Mouse (Mus musculus) liver, postnatal 0 days (tissue): Measurements from ENCODE around the gene Hspb2. TPM values are rescaled to one million over a fixed set of nuclear protein-coding genes. Genes with fewer than 3 reads are reported as not detected.

Source experiments
- ATAC-seq: fragments of 200-750 bp; cut with Nextera tagmentation; 2 replicates; pipeline ENCODE4 v1.8.0; 2017; ENCODE audit warnings: mild to moderate bottlenecking, moderate library complexity
- DNase-seq: peaks from one replicate; pipeline ENCODE4 v3.0.0-alpha.2; 2016
- H3K27ac ChIP-seq: fragments of 300-500 bp; sonication (generic); 2 replicates; pipeline ENCODE4 v1.5.1; 2014; ENCODE audit warnings: antibody characterized with exemption, moderate library complexity, mild to moderate bottlenecking, low read depth
- H3K27me3 ChIP-seq: fragments of 300-500 bp; sonication (generic); 2 replicates; pipeline ENCODE4 v1.6.1; 2014; ENCODE audit warnings: low read length, control low read depth, mixed read lengths; ENCODE audit not compliant: insufficient read depth
- H3K36me3 ChIP-seq: fragments of 300-500 bp; sonication (generic); replicated peaks from 2 replicates; pipeline ENCODE4 v1.6.1; 2014; ENCODE audit warnings: mild to moderate bottlenecking, control low read depth, low read length, moderate library complexity, mixed read lengths; ENCODE audit not compliant: insufficient read depth
- H3K4me1 ChIP-seq: fragments of 300-500 bp; sonication (generic); 2 replicates; pipeline ENCODE4 v1.6.1; 2014; ENCODE audit warnings: antibody characterized with exemption, mild to moderate bottlenecking, control low read depth; ENCODE audit not compliant: insufficient read depth
- H3K4me2 ChIP-seq: fragments of 300-500 bp; sonication (generic); 2 replicates; pipeline ENCODE4 v1.6.1; 2014; ENCODE audit warnings: low read depth, mild to moderate bottlenecking, low read length, moderate library complexity, mixed read lengths
- H3K4me3 ChIP-seq: fragments of 300-500 bp; sonication (generic); 2 replicates; pipeline ENCODE4 v1.5.1; 2014; ENCODE audit warnings: low read depth, low read length
- H3K9ac ChIP-seq: fragments of 300-500 bp; sonication (generic); replicated peaks from 2 replicates; pipeline ENCODE4 v1.6.1; 2014; ENCODE audit warnings: mild to moderate bottlenecking, moderate library complexity
- H3K9me3 ChIP-seq: fragments of 300-500 bp; sonication (generic); 2 replicates; pipeline ENCODE4 v1.6.1; 2016; ENCODE audit warnings: mild to moderate bottlenecking, control low read depth, low read length, mixed read lengths
- CTCF ChIP-seq: sonication (generic); IDR thresholded peaks from 2 replicates; pipeline ENCODE4 v1.5.1; 2016; ENCODE audit warnings: antibody characterized with exemption, low read depth
- EP300 ChIP-seq: IDR thresholded peaks from 2 replicates; pipeline ENCODE4 v1.6.1; 2016; ENCODE audit warnings: antibody characterized with exemption, low read depth, mild to moderate bottlenecking
- WGBS: fragments of 180-500 bp; shearing (Covaris S2); extraction: QIAGEN DNeasy Blood & Tissue Kit; methylation state at CpG from one replicate; pipeline ENCODE4 v1.1.7; 2014; ENCODE audit not compliant: insufficient replicate concordance; 5-methylcytosine and 5-hydroxymethylcytosine counted together
- polyA plus RNA-seq: library from polyadenylated mRNA; unstranded; fragments of >200 nt; fragmentation: Nextera tagmentation; extraction: Ambion mirVana; gene quantifications from 2 replicates; pipeline ENCODE4 v1.2.1, GENCODE M21; 2015

Hspb2 gene
- polyA plus RNA-seq, 1 experiment from 2014 or later: 0.86 TPM

DNA sequence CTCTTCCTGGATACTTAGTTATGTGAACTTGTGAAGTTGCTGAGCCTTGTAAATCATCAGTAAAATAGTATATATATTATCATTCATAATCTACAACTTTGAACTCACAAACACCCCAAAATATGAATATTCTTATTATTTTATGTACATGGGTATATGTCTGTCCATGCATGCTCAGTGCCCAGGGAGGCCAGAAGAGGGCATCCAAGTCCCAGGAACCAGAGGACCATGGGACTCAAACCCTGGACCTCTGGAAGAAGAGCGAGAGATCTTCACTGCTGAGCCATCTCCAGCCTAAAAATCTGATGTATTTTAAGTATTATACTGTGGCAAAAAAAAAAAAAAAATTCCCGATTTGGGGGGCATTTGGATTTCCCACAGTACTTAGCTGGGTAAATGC is 43.0 kb downstream of the Hspb2 start:
- Histone ChIP-seq H3K27me3 (no peaks in the 10 kb centered on the region), H3K9me3 (no peaks in the 10 kb centered on the region), H3K4me3 (no peak overlapping the region), H3K27ac (no peak overlapping the region), H3K36me3 (no peaks in the 10 kb centered on the region), H3K9ac (no peak overlapping the region), H3K4me2 (no peak overlapping the region), H3K4me1 (0 out of 2 replicates have a peak, but pooled peaks cover 3% of the 10 kb centered on the region)
- 20% methylated on average over 2 of the region's 2 CpGs for WGBS
- no peak for ATAC-seq
- DNase-seq: no peak
- no peak for TF ChIP-seq EP300
- TF ChIP-seq CTCF: peak; percentile 58

GRCm38 (mm10) chr9:50704907-50705306 is 47.2 kb downstream of the Hspb2 start:
- Histone ChIP-seq H3K4me2 (no peak overlapping the region), H3K9me3 (no peaks in the 10 kb centered on the region), H3K9ac (no peak overlapping the region), H3K27me3 (peaks cover 6% of the 10 kb centered on the region), H3K36me3 (no peaks in the 10 kb centered on the region), H3K4me3 (no peak overlapping the region), H3K4me1 (0 out of 2 replicates have a peak, but pooled peaks cover 5% of the 10 kb centered on the region), H3K27ac (no peak overlapping the region)
- no peak for TF ChIP-seq CTCF
- no peak for TF ChIP-seq EP300
- ATAC-seq (no peak), DNase-seq (no peak)
- 62% methylated on average over 6 of the region's 6 CpGs for WGBS

Other genes starting within 250 kb of the Hspb2 start
- 44.6 and 48.9 TPM in 2 replicates for gene Pts, start 223.6 kb downstream of the Hspb2 start, polyA plus RNA-seq
- gene Il18, start 197.5 kb downstream of the Hspb2 start, polyA plus RNA-seq: 19.1 and 19.8 TPM in 2 replicates
- gene Bco2, start 197.2 kb downstream of the Hspb2 start, polyA plus RNA-seq: 1.1 and 1.6 TPM in 2 replicates
- not detected in 2 replicates for gene Tex12, start 191.0 kb downstream of the Hspb2 start, polyA plus RNA-seq
- 454 and 476 TPM in 2 replicates for gene Sdhd, start 148.5 kb downstream of the Hspb2 start, polyA plus RNA-seq
- 198 and 212 TPM in 2 replicates for gene Timm8b, start 148.4 kb downstream of the Hspb2 start, polyA plus RNA-seq
- 0.51 and 0.73 TPM in 2 replicates for gene Pih1d2, start 135.0 kb downstream of the Hspb2 start, polyA plus RNA-seq
- 8.3 and 9.2 TPM in 2 replicates for gene Nkapd1, start 134.9 kb downstream of the Hspb2 start, polyA plus RNA-seq
- 25.5 and 26.1 TPM in 2 replicates for gene Dlat, start 92.6 kb downstream of the Hspb2 start, polyA plus RNA-seq
- gene Dixdc1, start 12.8 kb downstream of the Hspb2 start, polyA plus RNA-seq: 3.6 and 3.7 TPM in 2 replicates
- gene 2310030G06Rik, start 5.8 kb downstream of the Hspb2 start, polyA plus RNA-seq: 11.6 and 13.9 TPM in 2 replicates
- 9.1 and 14.2 TPM in 2 replicates for gene Cryab, start 1.0 kb downstream of the Hspb2 start, polyA plus RNA-seq
- 4.9 and 6.6 TPM in 2 replicates for gene Fdxacb1, start 15.9 kb upstream of the Hspb2 start, polyA plus RNA-seq
- gene Alg9, start 22.7 kb upstream of the Hspb2 start, polyA plus RNA-seq: 7.5 and 8.6 TPM in 2 replicates
- gene 1110032A03Rik, start 23.2 kb upstream of the Hspb2 start, polyA plus RNA-seq: 34.6 and 36.2 TPM in 2 replicates
- gene Ppp2r1b, start 92.9 kb upstream of the Hspb2 start, polyA plus RNA-seq: 18.8 and 29.0 TPM in 2 replicates